Mouse (Mus musculus) hindbrain, embryonic 11.5 days (tissue): Measurements from ENCODE around the gene Rsf1. TPM values are rescaled to one million over a fixed set of nuclear protein-coding genes. Genes with fewer than 3 reads are reported as not detected.

ENCODE experiments used
- ATAC-seq: fragments of 200-750 bp; cut with Nextera tagmentation; 2 replicates; pipeline ENCODE4 v1.8.0; 2017; ENCODE audit warnings: mild to moderate bottlenecking, moderate TSS enrichment, moderate library complexity; ENCODE audit not compliant: low FRiP score
- DNase-seq: peaks from one replicate; pipeline ENCODE4 v3.0.0-alpha.2; 2015; ENCODE audit warnings: low spot score
- H3K27ac ChIP-seq: fragments of 300-500 bp; sonication (generic); 2 replicates; pipeline ENCODE4 v1.5.1; 2014; ENCODE audit warnings: mild to moderate bottlenecking, low read depth, low read length
- H3K27me3 ChIP-seq: fragments of 300-500 bp; sonication (generic); 2 replicates; pipeline ENCODE4 v1.6.1; 2014; ENCODE audit warnings: mild to moderate bottlenecking, low read length, moderate library complexity, mixed read lengths; ENCODE audit not compliant: control insufficient read depth, insufficient read depth
- H3K36me3 ChIP-seq: fragments of 300-500 bp; sonication (generic); 2 replicates; pipeline ENCODE4 v1.6.1; 2014; ENCODE audit warnings: mild to moderate bottlenecking, low read length, moderate library complexity, mixed read lengths; ENCODE audit not compliant: control insufficient read depth, insufficient read depth
- H3K4me1 ChIP-seq: fragments of 300-500 bp; sonication (generic); replicated peaks from 2 replicates; pipeline ENCODE4 v1.6.1; 2014; ENCODE audit warnings: low read length, mixed read lengths; ENCODE audit not compliant: control insufficient read depth, insufficient read depth
- H3K4me2 ChIP-seq: fragments of 300-500 bp; sonication (generic); replicated peaks from 2 replicates; pipeline ENCODE4 v1.6.1; 2014; ENCODE audit warnings: mild to moderate bottlenecking, low read depth, low read length
- H3K4me3 ChIP-seq: fragments of 300-500 bp; sonication (generic); 2 replicates; pipeline ENCODE4 v1.5.1; 2014; ENCODE audit warnings: low read depth, low read length
- H3K9ac ChIP-seq: fragments of 300-500 bp; sonication (generic); 2 replicates; pipeline ENCODE4 v1.6.1; 2014; ENCODE audit warnings: low read depth, low read length
- H3K9me3 ChIP-seq: fragments of 300-500 bp; sonication (generic); 2 replicates; pipeline ENCODE4 v1.6.1; 2016; ENCODE audit warnings: low read length; ENCODE audit not compliant: control insufficient read depth
- WGBS: fragments of 180-500 bp; shearing (Covaris S2); extraction: QIAGEN DNeasy Blood & Tissue Kit; methylation state at CpG from one replicate; pipeline ENCODE4 v1.1.7; 2014; 5-methylcytosine and 5-hydroxymethylcytosine counted together
- polyA plus RNA-seq: library from polyadenylated mRNA; unstranded; fragments of >200 nt; fragmentation: Nextera tagmentation; extraction: Ambion mirVana; gene quantifications from 2 replicates; pipeline ENCODE4 v1.2.1, GENCODE M21; 2014

The Rsf1 gene
- polyA plus RNA-seq, 1 experiment from 2014 or later, result 29.5 TPM

- no peak overlapping the region for H3K27ac ChIP-seq
- 93% methylated on average over 11 of the region's 11 CpGs for WGBS
- ATAC-seq (no peak), DNase-seq (no peak)
- no peaks in the 10 kb centered on the region for H3K4me1 ChIP-seq
- no peaks in the 10 kb centered on the region for H3K27me3 ChIP-seq
- no peak overlapping the region for H3K4me3 ChIP-seq
- H3K4me2 ChIP-seq, result no peak overlapping the region
- no peaks in the 10 kb centered on the region for H3K9me3 ChIP-seq
- H3K36me3 ChIP-seq, result peaks cover 2% of the 10 kb centered on the region; the same call in 1 of the 2 replicates
- H3K9ac ChIP-seq, result no peak overlapping the region
Observed at GRCm38 (mm10) chr7:97723646-97724538, 144.2 kb downstream of the Rsf1 start.

GRCm38 (mm10) chr7:97725401-97725800, 145.7 kb downstream of the Rsf1 start:
- 94% methylated on average over 6 of the region's 6 CpGs for WGBS
- no peak overlapping the region for H3K4me2 ChIP-seq
- no peak overlapping the region for H3K27ac ChIP-seq
- ATAC-seq (no peak), DNase-seq (no peak)
- no peak overlapping the region for H3K4me3 ChIP-seq
- H3K9ac ChIP-seq, result no peak overlapping the region
- H3K4me1 ChIP-seq, result peaks cover 5% of the 10 kb centered on the region; the same call in 1 of the 2 replicates
- no peaks in the 10 kb centered on the region for H3K27me3 ChIP-seq
- H3K9me3 ChIP-seq, result no peaks in the 10 kb centered on the region
- H3K36me3 ChIP-seq, result no peaks in the 10 kb centered on the region

DNA sequence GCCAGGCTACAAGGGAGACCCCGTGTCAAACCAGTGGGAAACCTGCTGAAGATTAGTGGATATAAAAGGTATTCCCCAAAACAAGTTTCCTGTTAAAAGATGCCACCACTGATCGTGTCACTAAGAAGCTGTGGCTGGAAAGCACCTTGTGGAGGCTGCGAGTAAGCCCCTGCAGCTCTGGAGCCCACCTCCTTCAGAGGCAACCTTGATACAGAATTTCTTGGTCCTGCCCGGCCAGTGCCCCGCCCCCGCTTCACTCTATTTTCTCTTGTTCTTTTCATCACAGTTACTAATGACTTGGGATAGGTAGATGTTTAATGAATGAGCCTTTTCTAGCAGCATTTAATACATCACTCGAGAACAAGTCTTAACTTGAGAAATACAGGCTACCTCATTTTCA, 146.4 kb downstream of the Rsf1 start:
- Histone ChIP-seq H3K27ac (no peak overlapping the region), H3K9me3 (no peaks in the 10 kb centered on the region), H3K9ac (no peak overlapping the region), H3K4me2 (no peak overlapping the region), H3K4me3 (no peak overlapping the region), H3K36me3 (no peaks in the 10 kb centered on the region), H3K27me3 (no peaks in the 10 kb centered on the region), H3K4me1 (peaks cover 5% of the 10 kb centered on the region; the same call in 1 of the 2 replicates)
- ATAC-seq (no peak), DNase-seq (no peak)
- 85% methylated on average over 7 of the region's 7 CpGs for WGBS

GRCm38 (mm10) chr7:97726778-97727177, 147.1 kb downstream of the Rsf1 start:
- Histone ChIP-seq H3K9ac (no peak overlapping the region), H3K27ac (no peak overlapping the region), H3K4me1 (peaks cover 5% of the 10 kb centered on the region; the same call in 1 of the 2 replicates), H3K36me3 (no peaks in the 10 kb centered on the region), H3K27me3 (no peaks in the 10 kb centered on the region), H3K4me2 (no peak overlapping the region), H3K9me3 (no peaks in the 10 kb centered on the region), H3K4me3 (no peak overlapping the region)
- WGBS, result 77% methylated on average over 7 of the region's 7 CpGs
- DNase-seq, result no peak
- ATAC-seq, result no peak

- DNase-seq (no peak), ATAC-seq (peak; percentile 53; the same call in 1 of the 2 replicates)
- H3K4me2 ChIP-seq, result no peak overlapping the region
- WGBS, result 34% methylated on average over 14 of the region's 14 CpGs
- H3K4me1 ChIP-seq, result peaks cover 5% of the 10 kb centered on the region; the same call in 1 of the 2 replicates
- H3K27me3 ChIP-seq, result no peaks in the 10 kb centered on the region
- H3K4me3 ChIP-seq, result no peak overlapping the region
- H3K9me3 ChIP-seq, result no peaks in the 10 kb centered on the region
- H3K27ac ChIP-seq, result no peak overlapping the region
- no peak overlapping the region for H3K9ac ChIP-seq
- no peaks in the 10 kb centered on the region for H3K36me3 ChIP-seq
Observed at GRCm38 (mm10) chr7:97728666-97729614, 149.3 kb downstream of the Rsf1 start.

- Histone ChIP-seq H3K9me3 (no peaks in the 10 kb centered on the region), H3K27ac (no peak overlapping the region), H3K36me3 (no peaks in the 10 kb centered on the region), H3K4me1 (peaks cover 5% of the 10 kb centered on the region; the same call in 1 of the 2 replicates), H3K9ac (no peak overlapping the region), H3K4me2 (no peak overlapping the region), H3K4me3 (no peak overlapping the region), H3K27me3 (no peaks in the 10 kb centered on the region)
- ATAC-seq (no peak), DNase-seq (no peak)
- 20% methylated on average over 3 of the region's 3 CpGs for WGBS
Observed at GRCm38 (mm10) chr7:97730427-97730826, 150.7 kb downstream of the Rsf1 start.

- no peaks in the 10 kb centered on the region for H3K27me3 ChIP-seq
- no peak overlapping the region for H3K4me2 ChIP-seq
- no peaks in the 10 kb centered on the region for H3K36me3 ChIP-seq
- no peak for DNase-seq
- H3K9ac ChIP-seq, result no peak overlapping the region
- H3K9me3 ChIP-seq, result no peaks in the 10 kb centered on the region
- no peak overlapping the region for H3K4me3 ChIP-seq
- peaks cover 7% of the 10 kb centered on the region; the same call in 1 of the 2 replicates for H3K4me1 ChIP-seq
- H3K27ac ChIP-seq, result no peak overlapping the region
- ATAC-seq, result no peak
- WGBS, result 87% methylated on average over 5 of the region's 5 CpGs
Observed at GRCm38 (mm10) chr7:97733606-97734005, 153.9 kb downstream of the Rsf1 start.

GRCm38 (mm10) chr7:97735021-97735420, 155.3 kb downstream of the Rsf1 start:
- H3K4me3 ChIP-seq, result no peak overlapping the region
- H3K9me3 ChIP-seq, result no peaks in the 10 kb centered on the region
- H3K36me3 ChIP-seq, result no peaks in the 10 kb centered on the region
- H3K27me3 ChIP-seq, result no peaks in the 10 kb centered on the region
- H3K4me2 ChIP-seq, result no peak overlapping the region
- 87% methylated on average over 8 of the region's 8 CpGs for WGBS
- no peak overlapping the region for H3K9ac ChIP-seq
- H3K27ac ChIP-seq, result no peak overlapping the region
- peaks cover 4% of the 10 kb centered on the region; the same call in 1 of the 2 replicates for H3K4me1 ChIP-seq
- ATAC-seq, result no peak
- DNase-seq, result no peak
